Mouse (Mus musculus): ENCODE measurements around the gene Tnnt1. TPM values are rescaled to one million over a fixed set of nuclear protein-coding genes. Genes with fewer than 3 reads are reported as not detected.

Gene Tnnt1
- total RNA-seq, 2 experiments from 2014 or later: 7.6 to 11.7 TPM

- DNase-seq (ENCODE audit: low spot score in 2 of 2): no peak
These were observed 17.9 kb downstream of the Tnnt1 start for GRCm38 (mm10) chr7:4498251-4498650.

- DNase-seq (ENCODE audit: low spot score in 2 of 2): no peak
These were observed 18.8 kb downstream of the Tnnt1 start for GRCm38 (mm10) chr7:4497271-4497903.

GRCm38 (mm10) chr7:4496468-4496867, 19.7 kb downstream of the Tnnt1 start:
- DNase-seq (ENCODE audit: low spot score in 2 of 2): no peak

- DNase-seq (ENCODE audit: low spot score in 2 of 2): no peak
These were observed 22.2 kb downstream of the Tnnt1 start for GRCm38 (mm10) chr7:4493991-4494390.

- DNase-seq (ENCODE audit: low spot score in 2 of 2): no peak
These were observed 23.6 kb downstream of the Tnnt1 start for GRCm38 (mm10) chr7:4492284-4493224.

- DNase-seq (ENCODE audit: low spot score in 2 of 2): no peak
These were observed 24.9 kb downstream of the Tnnt1 start for GRCm38 (mm10) chr7:4491308-4491707.

GRCm38 (mm10) chr7:4482281-4482680, 33.9 kb downstream of the Tnnt1 start:
- DNase-seq (ENCODE audit: low spot score in 2 of 2): no peak

- peak in 1 of 2 experiments; percentile 52 for DNase-seq (ENCODE audit: low spot score in 2 of 2)
These were observed 36.5 kb downstream of the Tnnt1 start for GRCm38 (mm10) chr7:4479674-4480073.

GRCm38 (mm10) chr7:4478796-4479291, 37.3 kb downstream of the Tnnt1 start:
- no peak for DNase-seq (ENCODE audit: low spot score in 2 of 2)

- DNase-seq (ENCODE audit: low spot score in 2 of 2): peak; percentile 54 to 65
These were observed 38.0 kb downstream of the Tnnt1 start for GRCm38 (mm10) chr7:4478021-4478795.

- DNase-seq (ENCODE audit: low spot score in 2 of 2): no peak
These were observed 42.2 kb downstream of the Tnnt1 start for GRCm38 (mm10) chr7:4473940-4474339.

GRCm38 (mm10) chr7:4471179-4471555, 45.0 kb downstream of the Tnnt1 start:
- DNase-seq (ENCODE audit: low spot score in 2 of 2): peak; percentile 89 to 93

- DNase-seq (ENCODE audit: low spot score in 2 of 2): peak; percentile 66 to 73
These were observed 45.7 kb downstream of the Tnnt1 start for GRCm38 (mm10) chr7:4470275-4471178.

GRCm38 (mm10) chr7:4467801-4468200, 48.4 kb downstream of the Tnnt1 start:
- no peak for DNase-seq (ENCODE audit: low spot score in 2 of 2)

GRCm38 (mm10) chr7:4464194-4464824, 51.9 kb downstream of the Tnnt1 start:
- DNase-seq (ENCODE audit: low spot score in 2 of 2): no peak

GRCm38 (mm10) chr7:4460576-4461434, 55.4 kb downstream of the Tnnt1 start, which contains the start of gene Eps8l1:
TSS of gene Eps8l1 (plus strand) at chr7:4460674.
- no peak for DNase-seq (ENCODE audit: low spot score in 2 of 2)

Data from left cerebral cortex, adult 18-20 months (tissue).